Comparison of ENCODE assay signal across 13 mouse cellular contexts in the genomic region with DNA sequence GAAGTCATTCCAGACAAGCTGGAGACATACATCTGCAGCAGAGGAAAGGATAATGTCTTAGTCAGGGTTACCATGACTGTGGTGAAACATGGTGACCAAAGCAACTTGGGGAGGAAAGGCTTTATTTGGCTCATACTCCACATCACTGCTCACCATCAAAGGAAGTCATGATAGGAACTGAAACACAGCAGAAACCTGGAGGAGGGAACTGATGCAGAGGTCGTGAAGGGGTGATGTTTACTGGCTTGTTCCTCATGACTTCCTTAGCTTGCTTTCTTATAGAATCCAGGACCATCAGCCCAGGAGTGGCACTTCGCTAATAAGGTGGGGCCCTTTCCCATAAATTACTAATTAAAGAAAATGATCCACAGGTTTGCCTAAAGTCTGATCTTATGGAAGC.
"Had no signal": no experiment of that assay in that cellular context is flagged by ENCODE, and none has a peak within 500 bp of the region (broad histone marks: within the 10 kb centered on the region; RNA-seq: fewer than 3 reads in every experiment).

No protein-coding gene starts in this region.

- H3K9ac ChIP-seq: neural tube, embryonic 13.5 days; neural tube, embryonic 15.5 days; stomach, embryonic 15.5 days had no signal

- H3K4me2 ChIP-seq: neural tube, embryonic 13.5 days; neural tube, embryonic 15.5 days; stomach, embryonic 15.5 days had no signal

- DNase-seq: retina, postnatal 1 day; right cerebral cortex, postnatal 14 days; right cerebral cortex, postnatal 25 days; spleen, adult 18-20 months; thymus, adult 18-20 months; thymus, adult 2 months; thymus, postnatal 14 days; thymus, postnatal 25 days; thymus, postnatal 36 days; thymus, postnatal 4 days had no signal

- H3K4me1 ChIP-seq: neural tube, embryonic 13.5 days; neural tube, embryonic 15.5 days; stomach, embryonic 15.5 days had no signal

- H3K36me3 ChIP-seq: neural tube, embryonic 13.5 days; neural tube, embryonic 15.5 days; stomach, embryonic 15.5 days had no signal

- H3K27me3 ChIP-seq: neural tube, embryonic 13.5 days; neural tube, embryonic 15.5 days; stomach, embryonic 15.5 days had no signal

- H3K4me3 ChIP-seq: neural tube, embryonic 13.5 days; neural tube, embryonic 15.5 days; stomach, embryonic 15.5 days had no signal

- H3K9me3 ChIP-seq: neural tube, embryonic 13.5 days; neural tube, embryonic 15.5 days; stomach, embryonic 15.5 days had no signal

- H3K27ac ChIP-seq: neural tube, embryonic 13.5 days; neural tube, embryonic 15.5 days; stomach, embryonic 15.5 days had no signal
